Mouse (Mus musculus) liver, postnatal 0 days (tissue): ENCODE measurements around the gene Gzmb.
"Not testable (repeated sequence)": the region's sequence is repeated elsewhere in the genome, so short reads cannot be mapped to it uniquely, and the experiment has no call there.

Source experiments
- CTCF ChIP-seq: sonication (generic); IDR thresholded peaks from 2 replicates; pipeline ENCODE4 v1.5.1; 2016; ENCODE audit warnings: antibody characterized with exemption, low read depth
- EP300 ChIP-seq: IDR thresholded peaks from 2 replicates; pipeline ENCODE4 v1.6.1; 2016; ENCODE audit warnings: antibody characterized with exemption, low read depth, mild to moderate bottlenecking

GRCm38 (mm10) chr14:56276096-56276495, 14.0 kb upstream of the Gzmb start:
- not testable (repeated sequence) for TF ChIP-seq CTCF, EP300
